ENCODE assay signal across 13 mouse cellular contexts in genomic region chr12:108710861-108711615, GRCm38 (mm10). TPM values are rescaled to one million over a fixed set of nuclear protein-coding genes. Genes with fewer than 3 reads are reported as not detected.
DNase-seq lines count a peak whose midpoint lies in the region; ATAC-seq and TF ChIP-seq lines count a peak whose summit lies in the region.
"Had no signal": no experiment of that assay in that cellular context is flagged by ENCODE, and none has a peak within 500 bp of the region (broad histone marks: within the 10 kb centered on the region; RNA-seq: fewer than 3 reads in every experiment).

No protein-coding gene starts in this region.

- intact Hi-C loops in left cerebral cortex, postnatal 25 days (cut with DNase I), result no loop called here
- intact Hi-C loops in heart, postnatal 25 days (cut with DNase I), result no loop called here

- ATAC-seq in heart, embryonic 11.5 days (replicated peaks; ENCODE audit: insufficient number of reproducible peaks, low FRiP score, low TSS enrichment), result no peak
- peak; percentile 82 for ATAC-seq in intestine, postnatal 0 days

- H3K9ac ChIP-seq in heart, embryonic 11.5 days (ENCODE audit: low read depth, low read length), result no peak overlapping the region
- no peak overlapping the region for H3K9ac ChIP-seq in intestine, postnatal 0 days (ENCODE audit: low read depth, low read length)
- H3K9ac ChIP-seq: neural tube, embryonic 12.5 days had no signal

- WGBS in heart, embryonic 11.5 days (ENCODE audit: insufficient replicate concordance), result 77% methylated on average over 9 of the region's 9 CpGs
- WGBS in intestine, postnatal 0 days, result 34% methylated on average over 9 of the region's 9 CpGs

- no peak overlapping the region for H3K4me3 ChIP-seq in heart, embryonic 11.5 days (ENCODE audit: low read depth, low read length)
- no peak overlapping the region for H3K4me3 ChIP-seq in intestine, postnatal 0 days (ENCODE audit: low read depth, low read length)
- H3K4me3 ChIP-seq: layer of hippocampus, adult 2 months; neural tube, embryonic 12.5 days had no signal

- H3K4me1 ChIP-seq in heart, embryonic 11.5 days (ENCODE audit: control insufficient read depth, insufficient read depth, low read length), result no peaks in the 10 kb centered on the region
- 0 out of 2 replicates have a peak, but pooled peaks cover 3% of the 10 kb centered on the region for H3K4me1 ChIP-seq in intestine, postnatal 0 days (replicated peaks; ENCODE audit: control insufficient read depth, insufficient read depth, low read length)
- H3K4me1 ChIP-seq: neural tube, embryonic 12.5 days had no signal

- TF ChIP-seq CTCF in intestine, postnatal 0 days (IDR thresholded peaks at IDR 0.05; ENCODE audit: low read depth), result no peak

- H3K27me3 ChIP-seq in heart, embryonic 11.5 days (ENCODE audit: control insufficient read depth, insufficient read depth, low read length), result no peaks in the 10 kb centered on the region
- H3K27me3 ChIP-seq in intestine, postnatal 0 days (replicated peaks; ENCODE audit: control insufficient read depth, insufficient read depth, low read length), result no peaks in the 10 kb centered on the region
- H3K27me3 ChIP-seq: neural tube, embryonic 12.5 days had no signal

- no peaks in the 10 kb centered on the region for H3K9me3 ChIP-seq in heart, embryonic 11.5 days (replicated peaks; ENCODE audit: control insufficient read depth, low read length)
- no peaks in the 10 kb centered on the region for H3K9me3 ChIP-seq in intestine, postnatal 0 days (ENCODE audit: control insufficient read depth)
- H3K9me3 ChIP-seq: neural tube, embryonic 12.5 days had no signal

- no peak overlapping the region for H3K4me2 ChIP-seq in heart, embryonic 11.5 days
- H3K4me2 ChIP-seq in intestine, postnatal 0 days (replicated peaks; ENCODE audit: low read depth), result peak overlapping the region; percentile 40
- H3K4me2 ChIP-seq: neural tube, embryonic 12.5 days had no signal

- peak; percentile 73 for DNase-seq in heart, adult 11 months
- peak; percentile 71 to 91 for DNase-seq in kidney, postnatal 36 days
- DNase-seq in lung, postnatal 14 days, result peak; percentile 48
- no peak for DNase-seq in left cerebral cortex, adult 18-20 months (ENCODE audit: low spot score in 2 of 2)
- no peak for DNase-seq in left cerebral cortex, postnatal 25 days (ENCODE audit: low spot score in 2 of 2)
- no peak for DNase-seq in heart, postnatal 25 days (ENCODE audit: low spot score)
- DNase-seq: gastrocnemius, postnatal 36 days; heart, postnatal 14 days; left cerebral cortex, postnatal 4 days had no signal

- H3K36me3 ChIP-seq in heart, embryonic 11.5 days (ENCODE audit: control insufficient read depth, insufficient read depth, low read length), result no peaks in the 10 kb centered on the region
- no peaks in the 10 kb centered on the region for H3K36me3 ChIP-seq in intestine, postnatal 0 days (ENCODE audit: control insufficient read depth, insufficient read depth)
- H3K36me3 ChIP-seq: neural tube, embryonic 12.5 days had no signal

- no peak overlapping the region for H3K27ac ChIP-seq in heart, embryonic 11.5 days (ENCODE audit: low read depth, low read length)
- peak overlapping the region; percentile 57; the same call in 1 of the 2 replicates for H3K27ac ChIP-seq in intestine, postnatal 0 days (ENCODE audit: low read depth, low read length)
- H3K27ac ChIP-seq: layer of hippocampus, adult 2 months; neural tube, embryonic 12.5 days had no signal

RNA-seq across cellular contexts. Expression of gene Degs2, which starts 8.9 kb away (rescaled TPM):
- polyA plus RNA-seq in heart, embryonic 11.5 days (2014; fragmentation: Nextera tagmentation; extraction: Ambion mirVana), result 0.54 and 1.2 TPM in 2 replicates
- 264 and 273 TPM in 2 replicates for polyA plus RNA-seq in intestine, postnatal 0 days (2015; fragmentation: Nextera tagmentation; extraction: Ambion mirVana)
- total RNA-seq in left cerebral cortex, adult 18-20 months (2021), result 1 to 10 TPM; 3.5 to 4.6 TPM
- total RNA-seq in left cerebral cortex, postnatal 25 days (2021), result 1 to 10 TPM; 4.0 to 4.2 TPM
- under 1 TPM; 0.56 to 0.62 TPM for total RNA-seq in heart, postnatal 25 days (2021)
- total RNA-seq: left cerebral cortex, postnatal 4 days had no signal

Comparison
In these comparisons a context has a peak if more than half of its experiments do, and no peak if none do; other contexts are left out.
1. DNase-seq: peak in heart, adult 11 months (single experiment), kidney, postnatal 36 days (2 of 2) and lung, postnatal 14 days (single experiment); none in left cerebral cortex, adult 18-20 months (0 of 2), left cerebral cortex, postnatal 25 days (0 of 2) and heart, postnatal 25 days (single experiment).